Mouse (Mus musculus): ENCODE data around the gene Rabggta. TPM values are rescaled to one million over a fixed set of nuclear protein-coding genes. Genes with fewer than 3 reads are reported as not detected.

The Rabggta gene
- total RNA-seq, 1 experiment from 2014 or later: 28.1 TPM

- DNase-seq: no peak
Measured at GRCm38 (mm10) chr14:55733889-55734288, 11.8 kb upstream of the Rabggta start.

- no peak for DNase-seq
Measured at GRCm38 (mm10) chr14:55730531-55731032, 8.5 kb upstream of the Rabggta start.

GRCm38 (mm10) chr14:55730116-55730515 lies 8.1 kb upstream of the Rabggta start:
- DNase-seq: no peak

GRCm38 (mm10) chr14:55727889-55728685 lies 6.0 kb upstream of the Rabggta start:
- DNase-seq: no peak

- no peak for DNase-seq
Measured at GRCm38 (mm10) chr14:55726261-55726660, 4.2 kb upstream of the Rabggta start.

- peak; percentile 44 for DNase-seq
Measured at GRCm38 (mm10) chr14:55724411-55724871, 2.4 kb upstream of the Rabggta start.

DNA sequence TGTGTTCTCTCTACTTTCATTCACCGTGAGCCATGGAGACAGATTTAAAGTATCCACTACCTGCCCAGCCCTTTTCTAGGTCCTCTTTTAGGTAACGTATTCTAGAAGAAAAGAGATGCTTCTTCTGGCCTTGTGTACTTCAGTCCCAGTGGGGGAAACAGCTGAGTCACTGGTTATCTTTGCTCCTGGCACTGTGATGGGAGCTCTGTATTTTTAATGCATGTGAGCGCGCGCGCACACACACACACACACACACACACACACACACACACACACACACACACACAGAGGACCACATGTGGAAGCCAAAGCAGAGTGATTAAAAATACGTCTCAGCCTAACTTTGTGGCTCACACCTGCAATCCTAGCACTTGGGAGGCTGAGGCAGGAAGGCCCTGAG lies 1.4 kb upstream of the Rabggta start:
- DNase-seq: no peak

DNA sequence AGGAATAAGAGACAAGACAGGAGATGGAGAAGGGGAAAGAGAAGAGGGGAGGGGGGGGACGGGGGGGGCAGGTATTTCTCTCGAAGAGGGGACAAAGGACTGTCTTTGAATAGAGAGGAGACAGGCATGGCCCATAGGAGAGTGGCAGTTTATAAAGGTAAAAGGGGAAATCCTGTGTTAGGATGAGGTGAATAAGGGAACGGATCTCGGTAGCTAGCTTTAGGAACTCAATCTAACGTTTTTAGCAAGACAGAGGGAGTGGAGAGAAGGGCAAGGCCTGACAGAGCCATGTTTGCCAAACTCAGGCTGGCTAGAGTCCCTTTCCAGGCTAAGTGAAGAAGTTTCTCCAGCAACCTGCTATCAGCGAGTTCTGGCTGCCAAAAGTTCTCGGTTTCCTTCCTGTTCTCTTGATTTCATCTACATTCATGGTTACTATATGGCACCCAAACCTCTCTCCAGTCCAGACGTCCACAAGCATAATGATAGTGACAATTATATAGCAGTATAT lies 429 bp upstream of the Rabggta start:
- DNase-seq: no peak

DNA sequence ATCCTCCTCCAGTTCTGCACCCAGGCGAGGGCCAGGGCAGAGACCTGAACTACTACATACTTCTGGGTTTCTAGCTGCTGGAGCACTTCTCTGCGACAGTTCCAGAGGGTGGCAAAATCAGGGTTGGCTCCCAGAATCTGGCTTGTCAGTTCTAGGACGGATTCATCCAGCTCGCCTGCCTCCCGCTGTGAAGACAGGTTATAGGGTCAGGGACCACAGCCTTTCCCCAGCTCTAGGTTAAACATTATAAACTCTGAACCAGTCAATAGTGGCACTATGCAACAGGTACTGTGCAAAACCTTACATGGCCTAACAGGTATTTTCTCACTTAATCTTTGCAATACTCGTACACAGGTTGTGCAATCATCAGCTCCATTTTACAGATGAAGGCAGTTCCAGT lies 987 bp downstream of the Rabggta start:
- DNase-seq: no peak

DNA sequence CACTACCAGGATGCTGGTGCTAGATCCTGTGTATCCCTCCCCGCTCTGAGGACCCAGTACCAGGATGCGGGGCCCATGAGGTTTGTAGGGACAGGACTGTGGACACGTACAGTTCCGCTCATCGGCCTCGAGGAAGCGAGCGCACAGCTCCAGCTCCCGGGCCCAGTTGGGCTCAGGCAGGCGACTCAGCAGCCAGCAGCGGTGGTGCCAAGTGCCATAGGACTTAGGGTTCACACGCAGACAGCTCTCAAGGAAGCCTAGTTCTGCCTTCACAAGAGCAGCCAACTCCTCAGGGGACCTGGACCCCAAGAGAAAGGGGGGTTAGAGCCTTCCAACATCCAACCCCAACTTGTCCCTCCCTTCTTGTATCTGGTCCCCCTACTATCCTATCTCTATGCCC lies 1.4 kb downstream of the Rabggta start:
- DNase-seq: no peak

DNA sequence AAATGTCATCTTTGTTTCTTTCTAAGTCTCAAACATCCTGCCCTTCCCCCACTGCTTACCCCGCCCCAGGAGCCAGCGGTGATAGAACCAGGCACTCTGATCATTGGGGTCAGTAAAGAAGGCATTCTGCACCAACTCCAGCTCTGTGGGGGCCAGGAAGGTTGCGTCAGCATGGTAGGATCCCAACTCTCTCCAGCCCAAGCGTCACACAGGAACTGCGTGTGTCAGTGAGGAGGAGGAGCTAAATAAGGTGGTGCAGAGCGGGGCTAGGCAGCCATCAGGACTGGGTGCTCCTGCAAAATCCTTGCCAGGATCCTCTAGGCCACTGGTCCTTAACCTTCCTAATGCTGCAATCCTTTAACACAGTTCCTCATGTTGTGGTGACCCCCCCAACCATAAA lies 2.3 kb downstream of the Rabggta start:
- no peak for DNase-seq

DNA sequence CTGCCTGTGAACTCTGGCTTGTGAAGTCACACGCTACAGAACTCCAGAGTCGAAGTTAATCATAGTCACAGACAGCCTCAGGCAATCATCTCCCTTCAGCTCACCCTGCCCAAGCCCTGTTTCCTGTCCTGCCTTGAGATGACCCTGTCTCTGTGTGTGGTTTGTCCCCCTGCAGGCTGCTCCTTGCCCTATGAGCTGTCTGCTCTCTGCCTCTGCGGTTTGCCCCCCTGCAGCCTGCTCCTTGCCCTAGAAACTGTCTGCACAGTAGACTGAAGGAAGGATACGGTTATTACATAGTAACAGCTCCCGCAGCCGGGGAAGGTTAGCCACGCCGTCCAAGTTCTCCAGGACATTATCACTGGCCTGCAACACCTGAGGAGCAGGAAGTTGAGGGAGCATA lies 5.2 kb downstream of the Rabggta start:
- no peak for DNase-seq

DNA sequence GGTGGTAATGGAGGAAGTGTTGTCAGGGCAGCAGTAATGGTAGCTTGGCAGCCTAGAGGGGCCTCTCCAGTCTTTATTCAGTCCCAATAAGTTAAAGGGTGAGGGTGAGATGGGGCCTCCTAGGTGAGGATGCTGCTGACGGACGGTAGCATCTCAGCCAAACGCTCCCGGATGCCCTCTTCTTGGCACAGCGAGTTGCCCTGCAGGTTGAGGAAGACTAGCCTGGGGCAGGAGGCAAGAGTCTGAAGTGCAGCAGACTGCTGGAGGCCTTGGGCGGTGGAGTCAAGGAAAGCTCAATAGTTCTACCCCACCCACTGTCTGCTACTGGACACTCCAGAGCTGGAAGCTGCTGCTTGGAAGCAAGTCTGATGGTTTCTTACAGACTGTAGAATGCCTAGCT lies 5.8 kb downstream of the Rabggta start:
- DNase-seq: no peak

- no peak for DNase-seq
Measured at GRCm38 (mm10) chr14:55714893-55715292, 7.2 kb downstream of the Rabggta start.

DNA sequence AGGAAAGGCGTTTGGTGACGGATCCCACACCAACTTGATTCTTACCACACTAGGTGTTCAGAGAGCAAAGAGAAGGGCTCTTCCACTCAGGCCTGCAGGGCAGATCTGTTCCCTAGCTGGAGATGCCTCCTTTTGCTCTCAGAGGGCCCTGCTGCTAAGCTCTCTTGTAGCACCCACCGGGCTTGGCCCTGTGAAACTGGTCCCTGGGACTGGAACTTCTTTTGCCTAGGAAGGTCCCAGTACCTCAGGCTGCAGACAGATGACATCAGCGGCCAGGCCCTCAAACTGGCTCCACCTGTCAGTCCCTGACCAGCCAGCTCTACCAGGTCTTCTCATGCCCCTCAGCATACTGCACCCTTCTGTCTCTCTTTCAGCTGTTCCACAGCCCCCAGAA lies 8.3 kb downstream of the Rabggta start, which contains the start of gene Tgm1:
Gene Tgm1, minus strand, starts transcription at position 198 of the 394 bp plus-strand sequence.
- DNase-seq: no peak

DNA sequence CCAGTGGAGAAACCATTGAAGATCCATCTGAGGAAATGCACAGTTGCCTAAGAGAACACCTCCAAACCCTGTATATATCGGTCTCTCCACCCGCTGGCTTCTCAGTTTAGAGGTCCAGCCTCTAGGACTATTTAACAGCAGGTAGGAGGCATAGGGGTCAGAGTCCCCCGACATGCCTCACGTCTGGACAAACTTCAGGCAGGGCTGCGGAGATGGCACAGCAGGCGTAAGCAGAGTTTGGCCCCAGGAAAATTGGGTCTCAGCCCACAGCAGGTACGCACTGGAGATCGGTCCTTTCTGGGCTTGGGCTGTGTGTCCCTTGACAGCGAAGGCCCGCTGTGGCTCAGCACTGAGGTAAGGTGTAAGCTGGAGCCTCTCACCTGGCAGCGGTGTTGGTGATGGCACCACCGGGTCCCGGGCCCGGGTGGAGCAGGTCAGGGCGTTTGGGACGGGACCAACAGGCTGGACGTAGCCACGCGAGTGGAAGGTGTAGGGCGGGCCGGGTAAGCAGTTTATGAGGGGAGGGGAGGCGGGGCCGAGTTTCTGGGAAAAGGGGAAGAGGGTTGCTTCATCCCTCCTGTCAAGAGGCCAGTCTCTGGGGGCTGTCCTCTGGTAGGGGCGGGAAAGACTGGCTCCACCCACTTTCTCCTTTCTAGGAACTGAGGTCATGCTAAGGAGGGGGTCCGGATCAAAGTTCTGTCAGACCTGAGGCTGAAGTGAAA lies 8.9 kb downstream of the Rabggta start:
- DNase-seq: no peak

GRCm38 (mm10) chr14:55711786-55712185 lies 10.3 kb downstream of the Rabggta start:
- no peak for DNase-seq

- DNase-seq: no peak
Measured at GRCm38 (mm10) chr14:55709509-55709908, 12.6 kb downstream of the Rabggta start.

DNA sequence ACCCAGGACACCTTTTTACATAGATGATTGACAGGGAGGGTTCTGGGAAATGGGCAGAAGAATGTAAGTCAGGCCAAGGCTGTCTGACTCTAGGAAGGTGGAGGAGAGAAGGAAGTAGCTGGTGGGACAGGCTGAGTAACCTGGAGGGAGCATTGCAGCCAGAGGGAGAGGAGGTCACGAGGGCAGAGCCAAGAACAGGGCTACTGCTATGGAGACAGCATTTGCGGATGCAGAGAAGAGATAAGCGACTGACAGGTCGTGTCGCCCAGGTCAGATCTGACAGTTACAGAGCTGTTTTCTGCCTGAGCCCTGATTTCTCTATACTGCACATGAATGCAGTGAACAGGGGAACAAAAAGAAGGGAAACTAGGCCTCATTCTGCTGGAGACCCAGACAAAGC lies 14.7 kb downstream of the Rabggta start:
- DNase-seq: no peak

DNA sequence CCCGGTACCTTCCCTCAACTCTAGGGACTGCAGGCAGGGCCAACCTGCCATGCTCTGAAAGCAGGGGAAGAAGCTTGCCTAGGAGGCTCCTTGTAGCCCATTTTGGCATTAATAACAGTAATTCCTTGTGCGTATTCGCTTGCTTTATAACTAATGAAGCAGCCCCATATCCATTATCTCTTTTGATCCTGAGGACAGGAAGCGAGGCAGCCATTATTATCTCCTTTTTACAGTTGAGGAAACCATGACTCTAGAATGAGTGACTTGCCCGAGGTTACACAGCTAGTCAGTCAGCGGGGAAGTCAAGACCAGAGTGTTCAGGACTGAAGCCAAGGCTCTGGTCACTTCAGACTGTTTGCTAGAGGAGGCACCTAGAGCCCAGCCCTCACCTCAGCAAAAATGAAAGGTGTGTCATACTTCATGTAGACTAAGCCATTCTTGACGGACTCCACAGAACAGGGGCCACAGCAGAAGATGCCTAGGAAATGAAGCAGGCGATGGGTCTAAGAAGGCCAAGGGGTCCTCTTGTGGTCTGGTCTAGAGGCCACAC lies 15.9 kb downstream of the Rabggta start:
- no peak for DNase-seq

DNA sequence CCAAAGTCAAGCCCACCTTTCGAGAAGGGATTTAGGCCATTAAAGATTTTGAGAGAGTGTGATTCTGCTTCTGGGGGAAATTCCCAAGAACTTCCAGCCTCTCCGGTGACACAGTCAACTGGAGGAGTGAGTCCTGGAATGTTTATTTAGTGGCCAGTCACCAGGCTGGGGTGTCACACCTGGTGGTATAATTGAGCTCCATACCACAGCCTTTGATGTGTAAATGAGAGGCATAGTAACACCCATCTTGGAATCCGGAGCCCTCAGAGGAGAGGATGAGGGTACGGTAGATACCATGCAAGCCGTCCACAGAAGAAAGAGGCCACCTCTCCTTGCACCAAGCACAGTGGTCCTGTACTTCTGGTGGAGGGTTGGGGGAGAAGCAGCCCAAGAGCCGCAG lies 19.3 kb downstream of the Rabggta start:
- no peak for DNase-seq

GRCm38 (mm10) chr14:55701131-55701530 lies 20.9 kb downstream of the Rabggta start:
- no peak for DNase-seq

GRCm38 (mm10) chr14:55697226-55697625 lies 24.8 kb downstream of the Rabggta start:
- DNase-seq: no peak
